Mouse (Mus musculus) lung, embryonic 14.5 days (tissue): Measurements from ENCODE around the gene Gm5580. TPM values are rescaled to one million over a fixed set of nuclear protein-coding genes. Genes with fewer than 3 reads are reported as not detected.
"Not testable (repeated sequence)": the region's sequence is repeated elsewhere in the genome, so short reads cannot be mapped to it uniquely, and the experiment has no call there.

Source experiments
- ATAC-seq: fragments of 200-750 bp; cut with Nextera tagmentation; 2 replicates; pipeline ENCODE4 v1.8.0; 2017; ENCODE audit warnings: mild to moderate bottlenecking, moderate TSS enrichment, moderate library complexity; ENCODE audit not compliant: insufficient read depth
- DNase-seq: peaks from one replicate; pipeline ENCODE4 v3.0.0-alpha.2; 2015
- H3K27ac ChIP-seq: fragments of 300-500 bp; sonication (generic); 2 replicates; pipeline ENCODE4 v1.5.1; 2014; ENCODE audit warnings: low read depth, mild to moderate bottlenecking, moderate library complexity
- H3K27me3 ChIP-seq: fragments of 300-500 bp; sonication (generic); 2 replicates; pipeline ENCODE4 v1.6.1; 2014; ENCODE audit warnings: low read length, control low read depth; ENCODE audit not compliant: insufficient read depth
- H3K36me3 ChIP-seq: fragments of 300-500 bp; sonication (generic); 2 replicates; pipeline ENCODE4 v1.6.1; 2014; ENCODE audit warnings: control low read depth; ENCODE audit not compliant: insufficient read depth
- H3K4me1 ChIP-seq: fragments of 300-500 bp; sonication (generic); 2 replicates; pipeline ENCODE4 v1.6.1; 2014; ENCODE audit warnings: antibody characterized with exemption, control low read depth; ENCODE audit not compliant: insufficient read depth
- H3K4me2 ChIP-seq: fragments of 300-500 bp; sonication (generic); 2 replicates; pipeline ENCODE4 v1.6.1; 2014; ENCODE audit warnings: mild to moderate bottlenecking
- H3K4me3 ChIP-seq: fragments of 300-500 bp; sonication (generic); 2 replicates; pipeline ENCODE4 v1.5.1; 2014; ENCODE audit warnings: low read depth, low read length
- H3K9ac ChIP-seq: fragments of 300-500 bp; sonication (generic); 2 replicates; pipeline ENCODE4 v1.6.1; 2014
- H3K9me3 ChIP-seq: fragments of 300-500 bp; sonication (generic); 2 replicates; pipeline ENCODE4 v1.6.1; 2016; ENCODE audit warnings: low read depth, low read length, control low read depth
- CTCF ChIP-seq: IDR thresholded peaks from 2 replicates; pipeline ENCODE4 v1.5.1; 2016; ENCODE audit warnings: antibody characterized with exemption, low read depth
- WGBS: fragments of 180-500 bp; shearing (Covaris S2); extraction: QIAGEN DNeasy Blood & Tissue Kit; methylation state at CpG from one replicate; pipeline ENCODE4 v1.1.7; 2014; 5-methylcytosine and 5-hydroxymethylcytosine counted together
- polyA plus RNA-seq: library from polyadenylated mRNA; unstranded; fragments of >200 nt; fragmentation: Nextera tagmentation; extraction: Ambion mirVana; gene quantifications from 2 replicates; pipeline ENCODE4 v1.2.1, GENCODE M21; 2014

Gene Gm5580
- polyA plus RNA-seq, 1 experiment from 2014 or later, result 0.68 TPM

DNA sequence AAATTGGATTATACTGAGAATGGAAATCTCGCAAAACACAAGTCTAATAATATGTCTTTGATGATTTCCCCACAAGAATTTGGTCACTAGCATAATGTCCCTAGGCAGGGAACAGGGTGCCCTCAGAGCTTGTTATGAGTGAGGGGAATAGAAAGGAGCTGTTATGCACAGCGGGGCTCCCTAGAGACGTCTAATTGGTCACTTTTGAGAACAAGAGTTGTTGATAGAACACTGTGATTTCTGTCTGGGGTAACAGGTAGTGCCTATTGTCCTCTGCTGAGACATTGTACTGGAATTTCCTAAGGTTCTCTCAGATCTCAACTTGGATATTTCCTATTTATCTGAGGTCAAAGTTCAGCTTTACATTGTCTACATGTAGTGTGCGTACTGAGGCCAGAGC, 33.2 kb downstream of the Gm5580 start, which contains the start of gene Olfr215:
Gene Olfr215, minus strand, starts transcription at position 101 of the 400 bp plus-strand sequence.
- Histone ChIP-seq H3K9ac (no peak within 1 kb of the TSS), H3K36me3 (no peaks in the 10 kb centered on the region), H3K9me3 (no peaks in the 10 kb centered on the region), H3K27ac (no peak within 1 kb of the TSS), H3K27me3 (no peaks in the 10 kb centered on the region), H3K4me1 (no peaks in the 10 kb centered on the region), H3K4me3 (no peak within 1 kb of the TSS), H3K4me2 (no peak within 1 kb of the TSS)
- DNase-seq (no peak), ATAC-seq (no peak)
- TF ChIP-seq CTCF, result no peak
- 72% methylated on average over 4 of the region's 4 CpGs for WGBS

- DNase-seq, H3K4me3 ChIP-seq, H3K36me3 ChIP-seq: not testable (repeated sequence)
Observed at GRCm38 (mm10) chr6:116600969-116601368, 50.0 kb downstream of the Gm5580 start.

More at GRCm38 (mm10) chr6:116600969-116601368, 50.0 kb downstream of the Gm5580 start:
- not testable (repeated sequence) for H3K27ac ChIP-seq, H3K27me3 ChIP-seq, H3K9ac ChIP-seq, ATAC-seq, H3K9me3 ChIP-seq, H3K4me2 ChIP-seq, H3K4me1 ChIP-seq

Other genes starting within 250 kb of the Gm5580 start
- gene March8, start 213.1 kb upstream of the Gm5580 start, polyA plus RNA-seq, result 29.0 and 30.8 TPM in 2 replicates
- gene Alox5, start 90.0 kb upstream of the Gm5580 start, polyA plus RNA-seq, result 0.87 and 0.96 TPM in 2 replicates
- gene Olfr211, start 62.0 kb upstream of the Gm5580 start, polyA plus RNA-seq, result not detected in 2 replicates
- not detected in 2 replicates for gene Olfr212, start 44.6 kb upstream of the Gm5580 start, polyA plus RNA-seq
- not detected in 2 replicates for gene Olfr213, start 12.7 kb upstream of the Gm5580 start, polyA plus RNA-seq
- not detected in 2 replicates for gene Olfr214, start 3.1 kb downstream of the Gm5580 start, polyA plus RNA-seq
- gene Olfr215, start 33.1 kb downstream of the Gm5580 start, polyA plus RNA-seq, result not detected in 2 replicates
- 181 and 186 TPM in 2 replicates for gene Zfp422, start 77.9 kb downstream of the Gm5580 start, polyA plus RNA-seq
- 23.5 and 24.0 TPM in 2 replicates for gene Depp1, start 99.5 kb downstream of the Gm5580 start, polyA plus RNA-seq
- 5.1 and 5.6 TPM in 2 replicates for gene Rassf4, start 122.8 kb downstream of the Gm5580 start, polyA plus RNA-seq
- 0.05 and 0.07 TPM in 2 replicates for gene Tmem72, start 165.8 kb downstream of the Gm5580 start, polyA plus RNA-seq